18 mouse cellular contexts compared by ENCODE assay signal in genomic region chr15:7206110-7206509, GRCm38 (mm10).
A peak's percentile ranks its signal among the peaks of the same experiment; 100 is the strongest.
DNase-seq lines count a peak whose midpoint lies in the region; ATAC-seq and TF ChIP-seq lines count a peak whose summit lies in the region.
"Had no signal": no experiment of that assay in that cellular context is flagged by ENCODE, and none has a peak within 500 bp of the region (broad histone marks: within the 10 kb centered on the region; RNA-seq: fewer than 3 reads in every experiment).

No protein-coding gene starts in this region.

- no peak for ATAC-seq in forebrain, embryonic 12.5 days (ENCODE audit: low FRiP score)
- 0 out of 2 replicates have a peak, but pooled peaks have one; percentile 23 for ATAC-seq in heart, embryonic 14.5 days (ENCODE audit: insufficient number of reproducible peaks, insufficient read depth, low FRiP score, low read depth)
- ATAC-seq: forebrain, embryonic 15.5 days had no signal

- intact Hi-C loops in heart, postnatal 36 days (cut with DNase I) = no loop called here
- intact Hi-C loops in left cerebral cortex, postnatal 10 days (cut with DNase I) = no loop called here

- no peak overlapping the region for H3K4me2 ChIP-seq in forebrain, embryonic 12.5 days
- no peak overlapping the region for H3K4me2 ChIP-seq in heart, embryonic 14.5 days (ENCODE audit: low read length)
- H3K4me2 ChIP-seq: forebrain, embryonic 15.5 days; liver, embryonic 13.5 days; lung, embryonic 15.5 days; midbrain, embryonic 12.5 days had no signal

- no peak for DNase-seq in forebrain, embryonic 10.5 days (ENCODE audit: extremely low spot score, low spot score)
- DNase-seq in heart, postnatal 36 days = no peak
- peak; percentile 41 for DNase-seq in hindlimb bud, embryonic 11.5 days (ENCODE audit: extremely low spot score, low read depth, low spot score)
- no peak for DNase-seq in layer of hippocampus, adult 9-11 months
- DNase-seq in layer of hippocampus, adult 2 months (ENCODE audit: low spot score in 2 of 2) = no peak
- no peak for DNase-seq in left cerebral cortex, postnatal 10 days (ENCODE audit: extremely low spot score in 1 of 2, low spot score in 2 of 2)
- DNase-seq: cerebellum, postnatal 25 days; kidney, adult 2 months; kidney, postnatal 25 days; liver, embryonic 13.5 days; retina, postnatal 1 day; right cerebral cortex, postnatal 4 days; thymus, postnatal 36 days had no signal

- no peak overlapping the region for H3K4me3 ChIP-seq in forebrain, embryonic 10.5 days
- no peak overlapping the region for H3K4me3 ChIP-seq in forebrain, embryonic 12.5 days (replicated peaks)
- no peak overlapping the region for H3K4me3 ChIP-seq in heart, embryonic 14.5 days (ENCODE audit: control insufficient read depth in 1 of 2, insufficient read depth in 1 of 2, low read depth in 1 of 2, low read length in 2 of 2)
- no peak overlapping the region for H3K4me3 ChIP-seq in layer of hippocampus, adult 2 months
- H3K4me3 ChIP-seq: forebrain, embryonic 15.5 days; liver, embryonic 13.5 days; lung, embryonic 15.5 days; midbrain, embryonic 12.5 days had no signal

- H3K27ac ChIP-seq in forebrain, embryonic 10.5 days = 0 out of 2 replicates have a peak overlapping the region, but pooled peaks have one; percentile 40
- H3K27ac ChIP-seq in forebrain, embryonic 12.5 days = no peak overlapping the region
- H3K27ac ChIP-seq in heart, embryonic 14.5 days (replicated peaks in 1 of 2; ENCODE audit: control insufficient read depth in 1 of 2, insufficient read depth in 1 of 2, low read depth in 2 of 2, low read length in 2 of 2) = peak overlapping the region; percentile 68
- no peak overlapping the region for H3K27ac ChIP-seq in layer of hippocampus, adult 2 months
- H3K27ac ChIP-seq: forebrain, embryonic 15.5 days; liver, embryonic 13.5 days; lung, embryonic 15.5 days; midbrain, embryonic 12.5 days had no signal

- H3K4me1 ChIP-seq in forebrain, embryonic 10.5 days = peaks cover 50% of the 10 kb centered on the region
- H3K4me1 ChIP-seq in forebrain, embryonic 12.5 days = peaks cover 21% of the 10 kb centered on the region
- peaks cover 40 to 53% of the 10 kb centered on the region in 2 experiments for H3K4me1 ChIP-seq in heart, embryonic 14.5 days (ENCODE audit: control insufficient read depth in 2 of 2, insufficient read depth in 2 of 2, low read length in 2 of 2)

- no peak for TF ChIP-seq CTCF in layer of hippocampus, adult 2 months (conservative IDR thresholded peaks at IDR 0.05)

- H3K9ac ChIP-seq in forebrain, embryonic 12.5 days = no peak overlapping the region
- H3K9ac ChIP-seq in heart, embryonic 14.5 days (ENCODE audit: low read length) = no peak overlapping the region
- H3K9ac ChIP-seq: forebrain, embryonic 15.5 days; liver, embryonic 13.5 days; lung, embryonic 15.5 days; midbrain, embryonic 12.5 days had no signal

- no peaks in the 10 kb centered on the region for H3K27me3 ChIP-seq in forebrain, embryonic 10.5 days (ENCODE audit: poor library complexity, severe bottlenecking)
- no peaks in the 10 kb centered on the region for H3K27me3 ChIP-seq in forebrain, embryonic 12.5 days
- no peaks in the 10 kb centered on the region for H3K27me3 ChIP-seq in heart, embryonic 14.5 days (ENCODE audit: control insufficient read depth, insufficient read depth, low read length)
- H3K27me3 ChIP-seq: forebrain, embryonic 15.5 days; lung, embryonic 15.5 days; midbrain, embryonic 12.5 days had no signal

- WGBS in forebrain, embryonic 10.5 days = 39% methylated on average over 5 of the region's 5 CpGs
- 36% methylated on average over 5 of the region's 5 CpGs for WGBS in forebrain, embryonic 12.5 days
- 33% methylated on average over 5 of the region's 5 CpGs for WGBS in heart, embryonic 14.5 days

- H3K36me3 ChIP-seq in forebrain, embryonic 10.5 days (replicated peaks) = no peaks in the 10 kb centered on the region
- H3K36me3 ChIP-seq in forebrain, embryonic 12.5 days (replicated peaks) = no peaks in the 10 kb centered on the region
- peaks cover 8% of the 10 kb centered on the region; the same call in 1 of the 2 replicates for H3K36me3 ChIP-seq in heart, embryonic 14.5 days (ENCODE audit: control insufficient read depth, insufficient read depth, low read length)
- H3K36me3 ChIP-seq: forebrain, embryonic 15.5 days; liver, embryonic 13.5 days; lung, embryonic 15.5 days; midbrain, embryonic 12.5 days had no signal

- H3K9me3 ChIP-seq in forebrain, embryonic 10.5 days = no peaks in the 10 kb centered on the region
- H3K9me3 ChIP-seq in forebrain, embryonic 12.5 days = no peaks in the 10 kb centered on the region
- no peaks in the 10 kb centered on the region for H3K9me3 ChIP-seq in heart, embryonic 14.5 days (ENCODE audit: control insufficient read depth, low read length)
- H3K9me3 ChIP-seq: forebrain, embryonic 15.5 days; liver, embryonic 13.5 days; lung, embryonic 15.5 days; midbrain, embryonic 12.5 days had no signal

Comparison
In these comparisons a context has a peak if more than half of its experiments do, and no peak if none do; other contexts are left out.
1. H3K27ac ChIP-seq: peak in forebrain, embryonic 10.5 days (single experiment) and heart, embryonic 14.5 days (2 of 2); none in forebrain, embryonic 12.5 days (single experiment) and layer of hippocampus, adult 2 months (single experiment).